Mouse (Mus musculus) activated CD4-positive, CD25-positive, alpha-beta regulatory T cell, adult 4 months (primary cell): ENCODE results near the gene Selenom. TPM values are rescaled to one million over a fixed set of nuclear protein-coding genes. Genes with fewer than 3 reads are reported as not detected.

ENCODE experiments used
- ATAC-seq: one replicate; pipeline ENCODE4 v1.8.0; 2017
- polyA plus RNA-seq, 2 experiments: library from polyadenylated mRNA; unstranded; fragments of 100-300 nt; shearing (Covaris generic); gene quantifications; one replicate each; pipeline ENCODE4 v1.2.1; 2017

Selenom gene
- polyA plus RNA-seq, 2 experiments from 2014 or later, result 5.2 to 8.0 TPM

GRCm38 (mm10) chr11:3554976-3555375, 40.5 kb downstream of the Selenom start:
- no peak for ATAC-seq

DNA sequence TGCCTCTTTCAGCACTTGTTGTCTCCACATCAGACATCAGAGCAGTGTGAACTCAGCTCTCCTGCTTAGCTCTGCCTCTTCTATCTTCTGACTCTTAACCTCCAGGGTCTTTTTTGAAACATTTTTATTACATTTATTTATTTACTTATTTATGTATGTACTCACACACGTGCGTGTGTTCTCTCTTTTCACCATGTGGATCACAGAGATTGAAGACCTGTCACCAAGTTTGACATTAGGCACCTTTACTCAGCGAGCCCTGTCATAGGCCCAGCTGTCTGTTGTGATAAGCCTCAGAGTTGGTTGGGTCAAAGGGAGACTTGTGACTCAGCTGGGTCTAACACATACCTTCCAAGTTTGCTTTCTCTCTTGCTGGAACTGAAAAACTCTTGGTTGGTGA, 43.4 kb downstream of the Selenom start:
- ATAC-seq, result no peak

DNA sequence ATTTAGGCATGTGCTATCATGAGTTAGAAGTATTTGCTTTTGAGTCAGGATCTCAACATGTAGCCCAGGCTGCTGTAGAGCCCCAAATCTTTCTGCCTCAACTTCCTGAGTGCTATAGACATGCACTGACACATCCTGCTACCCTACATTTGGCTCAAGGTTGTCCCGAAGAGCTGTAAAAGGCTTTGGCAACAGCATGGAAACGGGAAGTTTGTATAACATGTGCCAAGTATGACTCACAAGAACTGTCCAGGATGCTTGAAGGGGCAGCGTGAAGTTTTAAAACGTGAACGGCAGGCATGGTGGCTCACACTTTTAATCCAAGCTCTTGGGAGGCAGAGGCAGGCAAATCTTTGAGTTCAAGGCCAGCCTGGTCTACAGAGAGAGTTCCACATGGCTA, 45.7 kb downstream of the Selenom start:
- ATAC-seq, result no peak

GRCm38 (mm10) chr11:3563853-3564252, 49.4 kb downstream of the Selenom start:
- no peak for ATAC-seq

DNA sequence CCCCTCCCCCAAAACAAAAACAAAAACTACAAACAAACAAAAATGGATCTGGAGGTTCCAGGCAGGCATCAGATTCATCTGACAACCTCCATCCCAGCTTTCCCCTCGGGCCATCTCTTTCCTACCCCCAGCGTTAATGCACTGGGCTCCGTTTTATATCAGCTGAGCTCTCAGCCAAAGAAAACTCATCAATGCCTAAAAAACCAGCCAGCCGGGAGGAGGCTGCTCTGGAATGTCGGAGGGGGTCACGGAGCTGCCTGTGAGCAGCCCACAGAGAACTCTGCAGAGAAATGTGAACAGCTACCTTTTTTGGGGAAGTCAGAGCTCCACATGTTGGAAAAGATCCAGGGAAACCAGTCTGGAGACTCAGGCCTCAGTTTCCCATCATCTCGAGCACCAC, 50.0 kb downstream of the Selenom start:
- ATAC-seq, result no peak

GRCm38 (mm10) chr11:3566018-3566417, 51.5 kb downstream of the Selenom start:
- ATAC-seq, result no peak

Other genes with a start within 250 kb of the Selenom start
- 100 to 1,000 TPM; 166 to 178 TPM for gene Drg1, start 248.3 kb upstream of the Selenom start, polyA plus RNA-seq
- 10 to 100 TPM; 13.3 to 15.6 TPM for gene Patz1, start 225.8 kb upstream of the Selenom start, polyA plus RNA-seq
- 10 to 100 TPM; 32.9 to 53.5 TPM for gene Pik3ip1, start 184.3 kb upstream of the Selenom start, polyA plus RNA-seq
- 10 to 100 TPM; 77.7 to 78.9 TPM for gene Limk2, start 105.5 kb upstream of the Selenom start, polyA plus RNA-seq
- 10 to 100 TPM; 17.6 to 18.9 TPM for gene Rnf185, start 62.3 kb upstream of the Selenom start, polyA plus RNA-seq
- under 1 TPM; 0.22 to 0.42 TPM for gene Pla2g3, start 26.4 kb upstream of the Selenom start, polyA plus RNA-seq
- not detected for gene Inpp5j, start 9.9 kb upstream of the Selenom start, polyA plus RNA-seq
- gene Smtn, start 25.9 kb downstream of the Selenom start, polyA plus RNA-seq, result 1 to 10 TPM; 1.7 to 3.4 TPM
- 1 to 10 TPM; 6.5 to 7.8 TPM for gene Morc2a, start 134.5 kb downstream of the Selenom start, polyA plus RNA-seq